Mouse (Mus musculus) hindbrain, embryonic 10.5 days (tissue): ENCODE measurements around the gene Cd300lb. TPM values are rescaled to one million over a fixed set of nuclear protein-coding genes. Genes with fewer than 3 reads are reported as not detected.
"Not testable (repeated sequence)": the region's sequence is repeated elsewhere in the genome, so short reads cannot be mapped to it uniquely, and the experiment has no call there.

ENCODE experiments used
- DNase-seq: peaks from one replicate; pipeline ENCODE4 v3.0.0-alpha.2; 2017; ENCODE audit warnings: low spot score
- H3K27ac ChIP-seq: fragments of 300-500 bp; sonication (generic); 2 replicates; pipeline ENCODE4 v1.5.1; 2016; ENCODE audit warnings: mild to moderate bottlenecking, moderate library complexity
- H3K27me3 ChIP-seq: fragments of 300-500 bp; sonication (generic); 2 replicates; pipeline ENCODE4 v1.6.1; 2016; ENCODE audit warnings: mild to moderate bottlenecking; ENCODE audit not compliant: poor library complexity, insufficient read depth, severe bottlenecking
- H3K36me3 ChIP-seq: fragments of 300-500 bp; sonication (generic); 2 replicates; pipeline ENCODE4 v1.6.1; 2016; ENCODE audit warnings: mild to moderate bottlenecking, moderate library complexity
- H3K4me1 ChIP-seq: fragments of 300-500 bp; sonication (generic); replicated peaks from 2 replicates; pipeline ENCODE4 v1.6.1; 2016; ENCODE audit warnings: mild to moderate bottlenecking
- H3K4me3 ChIP-seq: fragments of 300-500 bp; sonication (generic); 2 replicates; pipeline ENCODE4 v1.5.1; 2016; ENCODE audit warnings: mild to moderate bottlenecking, moderate library complexity
- H3K9me3 ChIP-seq: fragments of 300-500 bp; sonication (generic); 2 replicates; pipeline ENCODE4 v1.6.1; 2016; ENCODE audit warnings: mild to moderate bottlenecking, moderate library complexity
- WGBS: fragments of 180-500 bp; shearing (Covaris S2); methylation state at CpG from one replicate; pipeline ENCODE4 v1.1.7; 2016; 5-methylcytosine and 5-hydroxymethylcytosine counted together
- polyA plus RNA-seq: library from polyadenylated mRNA; unstranded; fragments of >200 nt; fragmentation: Nextera tagmentation; extraction: Ambion mirVana; gene quantifications from 2 replicates; pipeline ENCODE4 v1.2.1, GENCODE M21; 2016

The Cd300lb gene
- polyA plus RNA-seq, 1 experiment from 2014 or later = 0.05 TPM

GRCm38 (mm10) chr11:114912847-114913246, 21.3 kb downstream of the Cd300lb start:
- Histone ChIP-seq H3K4me1 (no peaks in the 10 kb centered on the region), H3K4me3 (no peak overlapping the region), H3K36me3 (no peaks in the 10 kb centered on the region), H3K27me3 (peaks cover 9% of the 10 kb centered on the region; the same call in 1 of the 2 replicates), H3K9me3 (no peaks in the 10 kb centered on the region), H3K27ac (no peak overlapping the region)
- WGBS = 19% methylated on average over 9 of the region's 9 CpGs
- peak; percentile 85 for DNase-seq

- H3K4me3 ChIP-seq, H3K27me3 ChIP-seq, H3K4me1 ChIP-seq, H3K36me3 ChIP-seq, H3K27ac ChIP-seq, H3K9me3 ChIP-seq: not testable (repeated sequence)
- 51% methylated on average over 3 of the region's 3 CpGs for WGBS
- DNase-seq = peak; percentile 12
Measured at GRCm38 (mm10) chr11:114909538-114909937, 24.6 kb downstream of the Cd300lb start.

- no peak for DNase-seq
- Histone ChIP-seq H3K27ac (no peak overlapping the region), H3K9me3 (no peaks in the 10 kb centered on the region), H3K4me3 (no peak overlapping the region), H3K36me3 (no peaks in the 10 kb centered on the region), H3K4me1 (no peaks in the 10 kb centered on the region), H3K27me3 (no peaks in the 10 kb centered on the region; the same call in none of the 2 replicates)
- WGBS = 65% methylated on average over 4 of the region's 4 CpGs
Measured at GRCm38 (mm10) chr11:114908086-114908485, 26.1 kb downstream of the Cd300lb start.

- no peaks in the 10 kb centered on the region for H3K9me3 ChIP-seq
- H3K36me3 ChIP-seq = no peaks in the 10 kb centered on the region
- no peak overlapping the region for H3K27ac ChIP-seq
- no peak overlapping the region for H3K4me3 ChIP-seq
- WGBS = 79% methylated on average over 4 of the region's 4 CpGs
- no peaks in the 10 kb centered on the region for H3K4me1 ChIP-seq
- DNase-seq = no peak
- no peaks in the 10 kb centered on the region; the same call in none of the 2 replicates for H3K27me3 ChIP-seq
Measured at GRCm38 (mm10) chr11:114907567-114907966, 26.6 kb downstream of the Cd300lb start.

GRCm38 (mm10) chr11:114903224-114903623, 31.0 kb downstream of the Cd300lb start:
- WGBS = 87% methylated on average over 4 of the region's 4 CpGs

GRCm38 (mm10) chr11:114898026-114898425, 36.2 kb downstream of the Cd300lb start:
- 0 out of 2 replicates have a peak, but pooled peaks cover 9% of the 10 kb centered on the region for H3K4me1 ChIP-seq
- H3K27me3 ChIP-seq = 0 out of 2 replicates have a peak, but pooled peaks cover 3% of the 10 kb centered on the region
- no peak for DNase-seq
- no peak overlapping the region for H3K27ac ChIP-seq
- no peak overlapping the region for H3K4me3 ChIP-seq
- WGBS = 41% methylated on average over 1 of the region's 1 CpGs
- no peaks in the 10 kb centered on the region for H3K9me3 ChIP-seq
- H3K36me3 ChIP-seq = no peaks in the 10 kb centered on the region

More at GRCm38 (mm10) chr11:114903224-114903623, 31.0 kb downstream of the Cd300lb start:
- H3K27me3 ChIP-seq = peaks cover 3% of the 10 kb centered on the region
- no peak overlapping the region for H3K4me3 ChIP-seq
- H3K9me3 ChIP-seq = no peaks in the 10 kb centered on the region
- no peaks in the 10 kb centered on the region for H3K4me1 ChIP-seq
- DNase-seq = no peak
- no peak overlapping the region for H3K27ac ChIP-seq
- H3K36me3 ChIP-seq = no peaks in the 10 kb centered on the region

- no peaks in the 10 kb centered on the region for H3K36me3 ChIP-seq
- H3K4me1 ChIP-seq = 0 out of 2 replicates have a peak, but pooled peaks cover 9% of the 10 kb centered on the region
- no peak for DNase-seq
- 0 out of 2 replicates have a peak, but pooled peaks cover 3% of the 10 kb centered on the region for H3K27me3 ChIP-seq
- 81% methylated on average over 3 of the region's 3 CpGs for WGBS
- H3K27ac ChIP-seq = no peak overlapping the region
- H3K9me3 ChIP-seq = no peaks in the 10 kb centered on the region
- H3K4me3 ChIP-seq = no peak overlapping the region
Measured at GRCm38 (mm10) chr11:114896085-114896484, 38.1 kb downstream of the Cd300lb start.

- Histone ChIP-seq H3K4me1 (peaks cover 18% of the 10 kb centered on the region), H3K27ac (peak overlapping the region; percentile 66; the same call in 1 of the 2 replicates), H3K27me3 (no peaks in the 10 kb centered on the region; the same call in 1 of the 2 replicates), H3K4me3 (no peak overlapping the region), H3K36me3 (no peaks in the 10 kb centered on the region), H3K9me3 (no peaks in the 10 kb centered on the region)
- no peak for DNase-seq
- WGBS = 49% methylated on average over 5 of the region's 5 CpGs
Measured at GRCm38 (mm10) chr11:114890542-114890941, 43.6 kb downstream of the Cd300lb start.

- H3K4me3 ChIP-seq = no peak within 1 kb of the TSS
- DNase-seq = peak; percentile 9
- H3K9me3 ChIP-seq = no peaks in the 10 kb centered on the region
- WGBS = 47% methylated on average over 18 of the region's 18 CpGs
- no peaks in the 10 kb centered on the region; the same call in 1 of the 2 replicates for H3K27me3 ChIP-seq
- H3K4me1 ChIP-seq = peaks cover 18% of the 10 kb centered on the region
- no peaks in the 10 kb centered on the region for H3K36me3 ChIP-seq
- peak within 1 kb of the TSS; percentile 66 for H3K27ac ChIP-seq
Measured at GRCm38 (mm10) chr11:114889991-114890518, 44.1 kb downstream of the Cd300lb start, which contains the start of gene Cd300a. TSS of gene Cd300a (plus strand) at chr11:114890041.

- H3K4me3 ChIP-seq = no peak overlapping the region
- no peaks in the 10 kb centered on the region for H3K36me3 ChIP-seq
- no peak for DNase-seq
- no peak overlapping the region for H3K27ac ChIP-seq
- H3K4me1 ChIP-seq = peaks cover 12% of the 10 kb centered on the region; the same call in 1 of the 2 replicates
- WGBS = 94% methylated on average over 4 of the region's 4 CpGs
- no peaks in the 10 kb centered on the region for H3K9me3 ChIP-seq
- H3K27me3 ChIP-seq = no peaks in the 10 kb centered on the region; the same call in 1 of the 2 replicates
Measured at GRCm38 (mm10) chr11:114884380-114885100, 49.6 kb downstream of the Cd300lb start.

GRCm38 (mm10) chr11:114883251-114883789, 50.9 kb downstream of the Cd300lb start:
- no peak overlapping the region for H3K4me3 ChIP-seq
- H3K27me3 ChIP-seq = no peaks in the 10 kb centered on the region; the same call in 1 of the 2 replicates
- DNase-seq = no peak
- no peaks in the 10 kb centered on the region for H3K9me3 ChIP-seq
- H3K4me1 ChIP-seq = peaks cover 12% of the 10 kb centered on the region; the same call in 1 of the 2 replicates
- no peaks in the 10 kb centered on the region for H3K36me3 ChIP-seq
- 0 out of 2 replicates have a peak overlapping the region, but pooled peaks have one; percentile 5 for H3K27ac ChIP-seq
- 92% methylated on average over 4 of the region's 4 CpGs for WGBS

GRCm38 (mm10) chr11:114880589-114880988, 53.6 kb downstream of the Cd300lb start:
- H3K4me1 ChIP-seq = peaks cover 28% of the 10 kb centered on the region
- DNase-seq = peak; percentile 45
- H3K4me3 ChIP-seq = no peak overlapping the region
- peaks cover 3% of the 10 kb centered on the region; the same call in 1 of the 2 replicates for H3K27me3 ChIP-seq
- H3K27ac ChIP-seq = no peak overlapping the region
- no peaks in the 10 kb centered on the region for H3K9me3 ChIP-seq
- H3K36me3 ChIP-seq = no peaks in the 10 kb centered on the region
- 0% methylated on average over 1 of the region's 1 CpGs for WGBS

GRCm38 (mm10) chr11:114880185-114880584, 54.0 kb downstream of the Cd300lb start:
- H3K4me1 ChIP-seq = peaks cover 32% of the 10 kb centered on the region
- no peaks in the 10 kb centered on the region for H3K9me3 ChIP-seq
- H3K4me3 ChIP-seq = no peak overlapping the region
- H3K27me3 ChIP-seq = peaks cover 3% of the 10 kb centered on the region; the same call in 1 of the 2 replicates
- no peak for DNase-seq
- H3K36me3 ChIP-seq = no peaks in the 10 kb centered on the region
- no peak overlapping the region for H3K27ac ChIP-seq
